Mouse (Mus musculus): ENCODE results near the gene Wdr44. TPM values are rescaled to one million over a fixed set of nuclear protein-coding genes. Genes with fewer than 3 reads are reported as not detected.

Gene Wdr44
- 5.7 and 7.8 TPM in 2 replicates for polyA plus RNA-seq (2021; fragmentation: Nextera tagmentation)
- long read RNA-seq, experiment 1, partial matches to known transcripts: 7 of 7 reads
- long read RNA-seq, experiment 1, other reads (novel, unspliced or antisense): 0 of 7 reads
- long read RNA-seq, experiment 2, full-length matches to known transcripts: 26 of 37 reads
- long read RNA-seq, experiment 2, partial matches to known transcripts: 4 of 37 reads
- long read RNA-seq, experiment 2, other reads (novel, unspliced or antisense): 7 of 37 reads

DNA sequence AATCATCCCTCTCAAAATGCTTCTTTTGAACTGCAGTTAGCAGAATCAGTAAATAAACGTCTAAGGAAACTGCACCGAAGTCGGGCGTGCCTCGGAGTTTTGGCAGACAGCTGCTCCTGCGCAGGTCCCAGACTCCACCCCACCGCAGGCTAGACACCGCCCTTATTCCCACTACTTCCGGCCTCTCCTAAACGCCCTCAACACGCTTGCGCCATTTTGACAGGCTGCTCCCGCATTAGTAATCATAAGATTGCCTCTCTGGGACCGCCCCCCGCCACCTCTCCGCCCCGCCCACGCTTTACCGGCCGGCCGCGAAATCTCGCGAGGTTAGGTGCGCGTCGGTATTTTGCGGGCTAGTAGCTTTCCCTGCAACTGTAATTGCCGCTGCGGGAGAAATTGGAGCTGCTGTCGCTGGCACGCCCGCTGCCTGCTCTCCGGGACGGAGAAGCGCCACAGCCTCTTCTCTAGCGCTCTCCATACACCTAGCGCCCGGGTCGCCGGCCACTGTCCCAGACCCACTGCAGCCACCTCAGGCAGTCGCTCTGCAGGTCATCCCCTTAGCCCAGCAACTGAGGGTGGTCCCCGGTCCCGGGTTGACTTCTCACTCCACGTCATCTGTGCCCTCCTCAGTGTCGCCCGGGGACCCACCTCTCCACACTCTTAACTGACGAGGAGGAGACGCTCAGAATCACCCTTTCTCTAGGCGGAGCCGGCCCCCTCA, at the start of gene Wdr44:
Wdr44 (plus strand) TSS at position 330 of the 721 bp plus-strand sequence.

Other genes with a start within 250 kb of the Wdr44 start
- not detected in 2 replicates for gene Gm4907, start 189.5 kb downstream of the Wdr44 start, polyA plus RNA-seq (2021; fragmentation: Nextera tagmentation)

Data from layer of hippocampus, adult 6 months (tissue).